Mouse (Mus musculus): Measurements from ENCODE around the gene Lcor.

- TF ChIP-seq TAL1 (IDR thresholded peaks at IDR 0.05; ENCODE audit: low read length) = no peak
- TF ChIP-seq GATA1 (IDR thresholded peaks at IDR 0.05; ENCODE audit: low read length) = no peak
Observed at GRCm38 (mm10) chr19:41558891-41559486, 76.6 kb downstream of the Lcor start.
